Mouse (Mus musculus): ENCODE measurements around the gene Ctdsp2. TPM values are rescaled to one million over a fixed set of nuclear protein-coding genes. Genes with fewer than 3 reads are reported as not detected.

The Ctdsp2 gene
- polyA plus RNA-seq, 1 experiment from 2014 or later = 38.2 TPM

DNA sequence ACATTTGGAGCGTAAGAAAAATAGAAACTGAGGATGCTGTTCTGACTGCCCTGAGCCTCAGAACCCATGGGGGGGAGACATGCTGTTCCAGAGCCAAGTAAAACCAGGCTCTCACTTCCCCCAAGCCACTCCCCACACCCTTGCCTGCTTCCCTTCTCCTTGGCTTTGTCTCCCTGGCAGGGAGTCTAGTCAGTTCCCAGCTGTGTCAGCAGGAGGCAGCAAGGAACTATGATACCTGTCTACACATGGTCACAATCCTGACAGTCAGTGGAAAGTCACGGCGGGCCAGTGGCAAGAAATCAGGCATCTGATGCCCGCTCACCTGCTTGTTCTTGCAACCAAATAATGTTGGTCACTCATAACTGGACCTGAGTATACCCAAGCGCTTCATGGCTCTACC is 38.0 kb downstream of the Ctdsp2 start:
- Histone ChIP-seq H3K27ac (ENCODE audit: low read length) (no peak overlapping the region), H3K36me3 (ENCODE audit: control insufficient read depth, insufficient read depth) (0 out of 2 replicates have a peak, but pooled peaks cover 4% of the 10 kb centered on the region), H3K9me3 (replicated peaks; ENCODE audit: control insufficient read depth, low read length) (no peaks in the 10 kb centered on the region), H3K27me3 (ENCODE audit: control insufficient read depth, insufficient read depth, low read length) (no peaks in the 10 kb centered on the region), H3K4me2 (ENCODE audit: low read depth, low read length) (no peak overlapping the region), H3K9ac (ENCODE audit: low read length) (no peak overlapping the region), H3K4me3 (ENCODE audit: low read length) (no peak overlapping the region), H3K4me1 (ENCODE audit: control insufficient read depth, insufficient read depth, low read length) (no peaks in the 10 kb centered on the region)
- 57% methylated on average over 5 of the region's 5 CpGs for WGBS
- no peak for ATAC-seq (replicated peaks; ENCODE audit: extremely low read depth, insufficient read depth, low FRiP score)

GRCm38 (mm10) chr10:127017071-127017470 is 38.6 kb downstream of the Ctdsp2 start:
- Histone ChIP-seq H3K9ac (ENCODE audit: low read length) (no peak overlapping the region), H3K4me2 (ENCODE audit: low read depth, low read length) (no peak overlapping the region), H3K27ac (ENCODE audit: low read length) (no peak overlapping the region), H3K4me3 (ENCODE audit: low read length) (no peak overlapping the region), H3K4me1 (ENCODE audit: control insufficient read depth, insufficient read depth, low read length) (no peaks in the 10 kb centered on the region), H3K36me3 (ENCODE audit: control insufficient read depth, insufficient read depth) (0 out of 2 replicates have a peak, but pooled peaks cover 5% of the 10 kb centered on the region), H3K27me3 (ENCODE audit: control insufficient read depth, insufficient read depth, low read length) (no peaks in the 10 kb centered on the region), H3K9me3 (replicated peaks; ENCODE audit: control insufficient read depth, low read length) (no peaks in the 10 kb centered on the region)
- WGBS = 21% methylated on average over 2 of the region's 2 CpGs
- ATAC-seq (replicated peaks; ENCODE audit: extremely low read depth, insufficient read depth, low FRiP score) = no peak

GRCm38 (mm10) chr10:127018422-127018821 is 39.9 kb downstream of the Ctdsp2 start:
- Histone ChIP-seq H3K36me3 (ENCODE audit: control insufficient read depth, insufficient read depth) (peaks cover 14% of the 10 kb centered on the region), H3K4me2 (ENCODE audit: low read depth, low read length) (no peak overlapping the region), H3K4me3 (ENCODE audit: low read length) (no peak overlapping the region), H3K4me1 (ENCODE audit: control insufficient read depth, insufficient read depth, low read length) (no peaks in the 10 kb centered on the region), H3K27ac (ENCODE audit: low read length) (no peak overlapping the region), H3K9me3 (replicated peaks; ENCODE audit: control insufficient read depth, low read length) (no peaks in the 10 kb centered on the region), H3K27me3 (ENCODE audit: control insufficient read depth, insufficient read depth, low read length) (no peaks in the 10 kb centered on the region), H3K9ac (ENCODE audit: low read length) (no peak overlapping the region)
- WGBS = 77% methylated on average over 16 of the region's 16 CpGs
- ATAC-seq (replicated peaks; ENCODE audit: extremely low read depth, insufficient read depth, low FRiP score) = no peak

- peak; percentile 86 for ATAC-seq (replicated peaks; ENCODE audit: extremely low read depth, insufficient read depth, low FRiP score)
- H3K4me2 ChIP-seq (ENCODE audit: low read depth, low read length) = peak within 1 kb of the TSS; percentile 89
- peak within 1 kb of the TSS; percentile 76 for H3K27ac ChIP-seq (ENCODE audit: low read length)
- H3K9ac ChIP-seq (ENCODE audit: low read length) = peak within 1 kb of the TSS; percentile 98
- H3K27me3 ChIP-seq (ENCODE audit: control insufficient read depth, insufficient read depth, low read length) = no peaks in the 10 kb centered on the region
- H3K36me3 ChIP-seq (ENCODE audit: control insufficient read depth, insufficient read depth) = peaks cover 27% of the 10 kb centered on the region
- H3K4me3 ChIP-seq (ENCODE audit: low read length) = peak within 1 kb of the TSS; percentile 98
- 5% methylated on average over 53 of the region's 56 CpGs for WGBS
- H3K9me3 ChIP-seq (replicated peaks; ENCODE audit: control insufficient read depth, low read length) = no peaks in the 10 kb centered on the region
- H3K4me1 ChIP-seq (ENCODE audit: control insufficient read depth, insufficient read depth, low read length) = peaks cover 5% of the 10 kb centered on the region; the same call in 1 of the 2 replicates
Measured at GRCm38 (mm10) chr10:127030336-127031296, 52.1 kb downstream of the Ctdsp2 start, which contains the start of gene Tsfm. Tsfm (minus strand) TSS chr10:127030840.

GRCm38 (mm10) chr10:127033301-127033741 is 54.8 kb downstream of the Ctdsp2 start:
- no peaks in the 10 kb centered on the region for H3K27me3 ChIP-seq (ENCODE audit: control insufficient read depth, insufficient read depth, low read length)
- ATAC-seq (replicated peaks; ENCODE audit: extremely low read depth, insufficient read depth, low FRiP score) = no peak
- H3K4me2 ChIP-seq (ENCODE audit: low read depth, low read length) = no peak overlapping the region
- no peak overlapping the region for H3K4me3 ChIP-seq (ENCODE audit: low read length)
- H3K4me1 ChIP-seq (ENCODE audit: control insufficient read depth, insufficient read depth, low read length) = peaks cover 5% of the 10 kb centered on the region; the same call in 1 of the 2 replicates
- no peaks in the 10 kb centered on the region for H3K9me3 ChIP-seq (replicated peaks; ENCODE audit: control insufficient read depth, low read length)
- H3K27ac ChIP-seq (ENCODE audit: low read length) = no peak overlapping the region
- H3K36me3 ChIP-seq (ENCODE audit: control insufficient read depth, insufficient read depth) = peaks cover 7% of the 10 kb centered on the region; the same call in 1 of the 2 replicates
- 77% methylated on average over 8 of the region's 8 CpGs for WGBS
- no peak overlapping the region for H3K9ac ChIP-seq (ENCODE audit: low read length)

GRCm38 (mm10) chr10:127036273-127036672 is 57.8 kb downstream of the Ctdsp2 start:
- no peaks in the 10 kb centered on the region for H3K9me3 ChIP-seq (replicated peaks; ENCODE audit: control insufficient read depth, low read length)
- H3K4me1 ChIP-seq (ENCODE audit: control insufficient read depth, insufficient read depth, low read length) = 0 out of 2 replicates have a peak, but pooled peaks cover 3% of the 10 kb centered on the region
- no peak for ATAC-seq (replicated peaks; ENCODE audit: extremely low read depth, insufficient read depth, low FRiP score)
- no peaks in the 10 kb centered on the region for H3K36me3 ChIP-seq (ENCODE audit: control insufficient read depth, insufficient read depth)
- no peak overlapping the region for H3K4me2 ChIP-seq (ENCODE audit: low read depth, low read length)
- H3K27ac ChIP-seq (ENCODE audit: low read length) = no peak overlapping the region
- no peak overlapping the region for H3K9ac ChIP-seq (ENCODE audit: low read length)
- WGBS = 79% methylated on average over 12 of the region's 12 CpGs
- no peaks in the 10 kb centered on the region for H3K27me3 ChIP-seq (ENCODE audit: control insufficient read depth, insufficient read depth, low read length)
- no peak overlapping the region for H3K4me3 ChIP-seq (ENCODE audit: low read length)

DNA sequence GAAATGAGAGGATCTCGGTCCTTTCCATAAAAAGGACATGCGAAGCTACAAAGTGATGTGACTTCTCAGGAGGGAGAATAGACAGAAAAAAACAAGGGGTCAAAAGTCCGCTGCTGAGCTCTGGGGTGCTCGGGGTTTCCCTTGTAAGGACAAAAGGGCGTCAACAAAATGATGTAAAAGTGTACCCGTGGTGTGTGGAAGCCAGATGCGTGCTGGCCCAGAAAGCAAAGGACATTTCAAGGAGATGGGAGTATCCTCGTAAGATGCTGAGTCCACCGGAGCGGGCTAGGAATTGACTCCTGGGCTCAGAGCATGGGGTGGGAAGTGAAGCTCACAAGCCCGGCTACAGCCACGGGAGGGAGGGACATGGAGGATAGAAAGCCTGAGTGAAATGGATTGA is 59.1 kb downstream of the Ctdsp2 start:
- Histone ChIP-seq H3K4me2 (ENCODE audit: low read depth, low read length) (no peak overlapping the region), H3K36me3 (ENCODE audit: control insufficient read depth, insufficient read depth) (no peaks in the 10 kb centered on the region), H3K4me1 (ENCODE audit: control insufficient read depth, insufficient read depth, low read length) (peaks cover 7% of the 10 kb centered on the region), H3K9ac (ENCODE audit: low read length) (no peak overlapping the region), H3K27me3 (ENCODE audit: control insufficient read depth, insufficient read depth, low read length) (no peaks in the 10 kb centered on the region), H3K9me3 (replicated peaks; ENCODE audit: control insufficient read depth, low read length) (no peaks in the 10 kb centered on the region), H3K4me3 (ENCODE audit: low read length) (no peak overlapping the region), H3K27ac (ENCODE audit: low read length) (no peak overlapping the region)
- no peak for ATAC-seq (replicated peaks; ENCODE audit: extremely low read depth, insufficient read depth, low FRiP score)
- WGBS = 66% methylated on average over 12 of the region's 12 CpGs

- no peaks in the 10 kb centered on the region for H3K9me3 ChIP-seq (replicated peaks; ENCODE audit: control insufficient read depth, low read length)
- peak overlapping the region; percentile 84 for H3K9ac ChIP-seq (ENCODE audit: low read length)
- H3K4me2 ChIP-seq (ENCODE audit: low read depth, low read length) = peak overlapping the region; percentile 100
- peak overlapping the region; percentile 99 for H3K4me3 ChIP-seq (ENCODE audit: low read length)
- no peak for ATAC-seq (replicated peaks; ENCODE audit: extremely low read depth, insufficient read depth, low FRiP score)
- 2% methylated on average over 20 of the region's 20 CpGs for WGBS
- H3K27ac ChIP-seq (ENCODE audit: low read length) = peak overlapping the region; percentile 14; the same call in 1 of the 2 replicates
- H3K36me3 ChIP-seq (ENCODE audit: control insufficient read depth, insufficient read depth) = 0 out of 2 replicates have a peak, but pooled peaks cover 2% of the 10 kb centered on the region
- H3K4me1 ChIP-seq (ENCODE audit: control insufficient read depth, insufficient read depth, low read length) = peaks cover 10% of the 10 kb centered on the region
- H3K27me3 ChIP-seq (ENCODE audit: control insufficient read depth, insufficient read depth, low read length) = no peaks in the 10 kb centered on the region
Measured at GRCm38 (mm10) chr10:127040569-127041214, 62.2 kb downstream of the Ctdsp2 start.

Data from heart, embryonic 16.5 days (tissue).